Mouse (Mus musculus): Measurements from ENCODE around the gene Htt. TPM values are rescaled to one million over a fixed set of nuclear protein-coding genes. Genes with fewer than 3 reads are reported as not detected.

The Htt gene
- polyA plus RNA-seq, 1 experiment: 12.8 TPM

DNA sequence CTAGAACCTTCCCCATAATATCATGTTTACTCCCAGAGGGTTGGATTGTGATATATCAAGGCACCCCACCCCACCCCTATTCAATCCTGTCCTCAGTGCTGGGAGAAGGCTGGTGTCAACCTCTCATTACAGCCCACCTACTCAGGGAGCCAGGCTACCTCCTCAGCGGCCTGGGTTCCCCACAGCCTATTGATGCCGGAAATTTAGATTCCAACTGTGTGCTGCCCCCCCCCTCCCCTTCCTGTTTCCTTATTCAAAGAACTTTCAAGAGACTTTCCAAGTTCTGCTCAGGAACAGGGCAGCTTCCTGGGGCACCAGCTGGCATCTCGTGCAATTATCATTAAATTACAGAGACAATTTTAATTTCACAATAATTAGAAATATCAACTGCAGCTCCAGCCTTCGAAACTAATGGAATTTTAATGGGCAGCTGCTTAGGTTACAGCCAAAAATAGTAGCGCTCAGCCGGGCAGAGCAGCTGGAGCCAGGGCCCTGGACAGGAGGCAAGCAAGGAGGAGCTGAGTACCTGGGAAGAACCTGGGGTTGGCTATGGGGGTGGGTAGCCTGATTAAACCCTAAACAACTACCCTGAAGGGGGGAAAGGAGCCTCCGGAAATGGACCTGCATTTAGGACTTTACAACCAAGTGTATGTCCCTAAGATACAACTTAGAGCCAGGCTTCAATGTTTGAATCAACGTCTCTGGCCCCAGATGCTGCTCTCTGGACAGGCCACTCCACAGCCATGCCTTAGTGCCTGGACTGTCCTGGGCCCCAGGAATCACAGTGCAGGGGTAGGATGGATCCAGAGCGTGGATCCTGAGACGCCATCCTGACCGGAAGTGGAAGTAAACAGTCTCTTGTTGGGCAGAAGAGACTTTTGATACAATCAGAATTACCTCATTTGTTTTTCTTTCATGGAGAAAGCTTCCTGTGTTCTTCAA, 170.2 kb downstream of the Htt start:
- no peak for DNase-seq (ENCODE audit: low spot score)

DNA sequence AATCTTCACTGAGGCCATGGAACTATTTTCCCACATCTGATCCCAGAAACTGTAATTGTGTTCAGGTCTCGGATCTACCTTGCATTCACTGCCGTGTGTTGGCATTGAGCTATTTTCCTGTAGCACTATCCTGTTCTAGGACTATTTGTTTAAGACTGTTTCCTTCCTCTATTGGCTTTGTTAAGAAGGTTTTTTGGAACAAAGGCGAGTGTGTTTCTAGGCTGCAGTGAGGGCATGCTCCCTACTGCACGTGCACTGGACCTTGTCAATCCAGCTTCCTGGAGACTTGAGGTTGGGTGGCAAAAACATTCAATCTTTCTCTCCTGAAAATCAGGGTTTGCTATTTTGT, 170.9 kb downstream of the Htt start:
- DNase-seq (ENCODE audit: low spot score): no peak

GRCm38 (mm10) chr5:34933461-34933860, 171.9 kb downstream of the Htt start:
- no peak for DNase-seq (ENCODE audit: low spot score)

- DNase-seq (ENCODE audit: low spot score): no peak
Measured at GRCm38 (mm10) chr5:34941710-34942470, 180.3 kb downstream of the Htt start.

- DNase-seq (ENCODE audit: low spot score): no peak
Measured at GRCm38 (mm10) chr5:34943428-34943827, 181.9 kb downstream of the Htt start.

DNA sequence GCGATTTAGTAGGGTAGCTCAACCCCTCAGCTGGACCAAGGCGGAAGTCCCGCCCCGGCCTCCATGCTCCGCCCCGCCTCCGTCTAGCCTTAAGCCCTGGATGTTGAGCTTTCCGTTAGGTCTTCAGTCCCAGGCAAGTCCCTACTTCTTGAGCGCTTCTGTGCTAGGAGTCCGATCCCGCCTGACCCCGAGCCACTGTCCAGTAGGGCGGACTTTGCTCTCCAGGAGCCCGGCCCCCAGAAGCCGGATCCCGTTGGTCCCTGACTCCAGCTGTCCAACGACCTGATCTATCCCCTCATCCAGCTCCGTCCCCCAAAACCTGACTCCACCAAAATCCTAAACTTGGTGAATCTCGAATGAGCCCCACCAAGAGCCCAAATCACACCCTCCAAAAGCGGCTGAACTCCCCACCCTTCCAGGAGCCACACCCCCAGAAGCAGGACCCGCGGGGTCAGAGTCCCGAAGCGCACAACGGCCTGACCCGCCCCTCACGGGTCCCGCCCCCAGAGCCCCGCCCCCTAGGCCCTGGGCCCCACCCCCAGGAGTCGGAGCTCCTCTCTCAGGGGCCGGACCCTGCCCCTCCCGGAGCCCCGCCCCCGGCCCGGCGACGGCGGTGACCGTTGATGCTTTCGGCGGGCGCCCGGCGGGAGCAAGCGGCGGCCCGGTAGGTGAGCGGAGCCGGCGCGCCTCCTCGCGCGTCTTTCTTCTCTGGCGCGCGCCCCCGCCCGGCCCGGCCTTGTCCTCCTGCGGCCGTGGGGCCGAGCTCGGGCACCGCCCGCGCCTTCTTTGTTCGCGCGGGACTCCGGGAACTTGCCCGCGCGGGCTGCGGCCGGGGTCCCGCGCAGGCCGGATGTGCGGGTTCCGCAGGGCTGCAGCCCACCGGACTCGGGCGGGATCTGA, 187.6 kb downstream of the Htt start, which contains the start of gene Rgs12:
Gene Rgs12 (plus strand): TSS at position 585 of the 900 bp plus-strand sequence.
- DNase-seq (ENCODE audit: low spot score): peak; percentile 74

DNA sequence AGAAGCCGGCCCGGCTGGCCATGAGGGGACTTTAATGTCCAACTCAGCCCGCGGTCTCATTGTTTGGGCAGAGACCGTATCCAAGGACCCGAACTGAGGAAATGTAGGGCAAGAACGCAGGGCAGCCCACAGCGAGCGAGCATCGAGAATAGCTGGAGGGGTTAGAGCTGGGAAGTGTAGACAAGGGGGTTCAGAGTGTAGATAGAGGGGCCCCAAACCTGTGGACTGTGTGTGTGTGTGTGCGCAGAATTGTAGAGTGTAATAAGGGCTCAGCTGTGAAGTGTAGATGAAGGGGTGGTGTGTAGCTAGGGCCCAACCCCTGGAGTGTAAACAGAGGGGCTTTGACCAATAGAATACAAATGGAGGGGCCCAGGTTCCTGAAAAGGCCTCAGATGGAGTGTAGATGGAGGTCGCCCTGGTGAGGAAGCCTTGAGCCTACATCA, 188.2 kb downstream of the Htt start:
- no peak for DNase-seq (ENCODE audit: low spot score)

- no peak for DNase-seq (ENCODE audit: low spot score)
Measured at GRCm38 (mm10) chr5:34950486-34951160, 189.1 kb downstream of the Htt start.

DNA sequence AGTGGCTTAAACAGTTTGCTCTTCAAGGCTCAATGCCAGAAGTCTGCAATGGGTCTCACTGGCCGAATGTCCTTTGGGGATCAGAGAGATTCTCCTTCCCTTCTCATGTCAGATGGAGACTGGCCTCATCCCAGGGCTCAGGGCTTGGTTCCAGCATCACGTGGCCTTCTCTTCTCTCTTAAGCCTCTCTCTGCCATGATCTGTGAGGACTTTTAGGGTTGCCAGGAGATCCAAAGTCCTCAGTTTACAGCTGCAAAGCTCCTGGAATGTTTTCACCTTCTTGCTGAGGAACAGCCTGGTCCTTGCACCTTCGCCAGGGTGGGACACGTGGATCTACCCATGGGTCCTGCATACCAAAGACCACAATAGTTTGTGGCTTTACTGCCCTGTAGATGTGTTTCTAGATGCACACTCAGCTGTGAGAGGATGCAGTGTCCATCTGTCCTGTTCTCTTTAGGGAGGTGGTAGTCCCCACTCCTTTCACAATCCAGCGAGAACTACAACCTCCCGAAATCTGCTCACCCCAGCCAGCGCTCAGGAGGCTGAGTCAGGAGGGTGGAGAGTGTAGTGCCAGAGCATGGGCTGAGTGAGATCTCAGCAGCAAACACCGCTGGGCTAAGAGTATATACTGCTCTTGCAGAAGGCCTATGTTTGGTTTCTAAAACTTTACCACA, 189.8 kb downstream of the Htt start:
- DNase-seq (ENCODE audit: low spot score): no peak

GRCm38 (mm10) chr5:34954508-34954907, 193.0 kb downstream of the Htt start:
- DNase-seq (ENCODE audit: low spot score): no peak

DNA sequence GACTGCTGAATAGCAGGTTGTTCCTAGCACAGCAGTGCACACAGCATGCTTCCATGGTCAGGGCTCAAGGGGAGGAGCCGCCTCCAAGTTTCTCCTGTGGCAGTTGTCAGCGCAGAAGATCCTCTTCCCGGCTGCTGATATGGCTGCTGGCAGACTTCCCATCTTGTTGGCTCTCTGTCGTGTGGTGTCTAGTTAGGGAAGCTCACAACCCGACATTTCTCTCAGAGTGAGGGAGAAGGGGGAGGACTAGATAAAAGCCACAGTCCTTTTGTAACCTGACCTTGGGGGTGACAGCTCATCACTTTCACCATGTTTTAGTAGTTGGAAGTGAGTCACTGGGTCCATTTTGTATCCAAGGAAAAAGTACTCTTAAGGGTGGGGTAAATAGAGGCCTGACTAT, 194.1 kb downstream of the Htt start:
- DNase-seq (ENCODE audit: low spot score): no peak

DNA sequence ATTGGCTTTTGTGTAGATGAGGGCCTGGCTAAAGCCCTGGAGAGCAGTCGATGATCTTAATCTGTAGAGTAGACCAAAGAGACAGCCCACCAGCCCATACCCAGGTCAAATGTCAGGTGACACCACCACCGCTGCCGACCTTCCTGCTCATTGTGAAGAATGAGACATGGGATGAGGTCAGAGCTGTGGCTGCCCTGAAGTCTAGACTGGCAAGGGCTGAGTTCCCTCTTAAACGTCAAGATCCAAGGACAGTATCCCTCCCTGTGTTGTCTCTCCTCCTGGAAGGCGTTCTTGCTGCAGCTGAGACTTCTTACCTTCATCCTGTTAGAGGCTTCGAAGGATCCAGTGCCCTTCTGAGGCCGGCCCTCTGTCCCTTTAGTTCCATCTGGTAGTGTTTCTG, 194.6 kb downstream of the Htt start:
- no peak for DNase-seq (ENCODE audit: low spot score)

DNA sequence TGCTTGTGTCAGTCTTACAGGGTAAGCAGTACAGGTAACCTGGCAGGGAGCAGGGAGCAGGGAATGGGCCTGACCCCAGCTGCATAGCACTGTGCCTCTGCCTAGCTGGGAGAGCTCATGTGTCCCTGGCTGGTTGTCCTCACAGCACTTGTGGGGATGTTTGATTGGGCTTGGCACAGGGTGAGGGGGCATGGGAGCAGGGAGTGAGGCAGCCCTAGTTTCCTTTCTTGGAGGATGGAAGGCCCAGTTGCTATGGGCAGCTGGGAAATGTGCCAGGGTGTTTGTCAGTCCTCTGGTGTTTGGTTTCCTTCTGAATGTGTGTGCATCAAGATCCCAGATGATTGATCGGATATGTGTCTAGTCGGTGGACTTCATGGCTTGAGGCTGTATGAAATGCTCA, 195.5 kb downstream of the Htt start:
- DNase-seq (ENCODE audit: low spot score): no peak

- DNase-seq (ENCODE audit: low spot score): no peak
Measured at GRCm38 (mm10) chr5:34960021-34960420, 198.5 kb downstream of the Htt start.

Other genes starting within 250 kb of the Htt start
- 39.9 and 43.9 TPM in 2 replicates for gene Tnip2, start 247.7 kb upstream of the Htt start, polyA plus RNA-seq (2012; rRNA removed)
- 7.5 and 7.8 TPM in 2 replicates for gene Sh3bp2, start 235.9 kb upstream of the Htt start, polyA plus RNA-seq (2012; rRNA removed)
- gene Add1, start 188.1 kb upstream of the Htt start, polyA plus RNA-seq (2012; rRNA removed): 232 and 250 TPM in 2 replicates
- gene Mfsd10, start 124.5 kb upstream of the Htt start, polyA plus RNA-seq (2012; rRNA removed): 74.3 and 104 TPM in 2 replicates
- gene Nop14, start 101.6 kb upstream of the Htt start, polyA plus RNA-seq (2012; rRNA removed): 20.0 and 22.9 TPM in 2 replicates
- gene Grk4, start 101.4 kb upstream of the Htt start, polyA plus RNA-seq (2012; rRNA removed): 4.5 and 8.7 TPM in 2 replicates
- gene Msantd1, start 146.3 kb downstream of the Htt start, polyA plus RNA-seq (2012; rRNA removed): 3.3 and 3.8 TPM in 2 replicates
- 44.3 and 46.5 TPM in 2 replicates for gene Rgs12, start 187.7 kb downstream of the Htt start, polyA plus RNA-seq (2012; rRNA removed)

Measured in urinary bladder, adult 2 months (tissue).